Mouse (Mus musculus) myocyte (in vitro differentiated cells): ENCODE data around the gene Olfr263.

Source experiments
- CEBPB ChIP-seq: IDR thresholded peaks from 2 replicates; pipeline ENCODE4 v1.6.1; 2011; ENCODE audit warnings: mild to moderate bottlenecking, moderate library complexity; ENCODE audit not compliant: poor library complexity, insufficient read depth, severe bottlenecking
- E2F4 ChIP-seq: IDR thresholded peaks from one replicate; pipeline ENCODE4 v1.6.1; 2011; ENCODE audit warnings: mild to moderate bottlenecking, control low read depth, moderate library complexity; ENCODE audit not compliant: insufficient read depth
- MAX ChIP-seq: IDR thresholded peaks from one replicate; pipeline ENCODE4 v1.6.1; 2011; ENCODE audit warnings: low read depth, mild to moderate bottlenecking, control low read depth
- MYOD1 ChIP-seq, 3 experiments: IDR thresholded peaks; one replicate each; pipeline ENCODE4 v1.6.1; 2011; ENCODE audit warnings: control low read depth in 2 of 3, low read depth in 2 of 3, mild to moderate bottlenecking in 2 of 3, moderate library complexity in 1 of 3; ENCODE audit not compliant: insufficient read length in 2 of 3, control insufficient read depth in 1 of 3
- POLR2A ChIP-seq: IDR thresholded peaks from one replicate; pipeline ENCODE4 v1.6.1; 2011; ENCODE audit warnings: low read depth, mild to moderate bottlenecking, control low read depth, moderate library complexity; ENCODE audit not compliant: insufficient read length
- POLR2AphosphoS2 ChIP-seq: IDR thresholded peaks from one replicate; pipeline ENCODE4 v1.6.1; 2011; ENCODE audit warnings: low read depth, control low read depth; ENCODE audit not compliant: insufficient read length
- SRF ChIP-seq: IDR thresholded peaks from one replicate; pipeline ENCODE4 v1.6.1; 2011; ENCODE audit warnings: low read depth; ENCODE audit not compliant: control insufficient read depth, insufficient read length
- TCF12 ChIP-seq: IDR thresholded peaks from one replicate; pipeline ENCODE4 v1.6.1; 2011; ENCODE audit warnings: mild to moderate bottlenecking, control low read depth; ENCODE audit not compliant: poor library complexity, insufficient read depth, severe bottlenecking
- TCF3 ChIP-seq: IDR thresholded peaks from one replicate; pipeline ENCODE4 v1.6.1; 2011; ENCODE audit warnings: low read depth, control low read depth; ENCODE audit not compliant: insufficient read length
- USF1 ChIP-seq: IDR thresholded peaks from one replicate; pipeline ENCODE4 v1.6.1; 2011; ENCODE audit warnings: low read depth, mild to moderate bottlenecking, control low read depth, moderate library complexity

DNA sequence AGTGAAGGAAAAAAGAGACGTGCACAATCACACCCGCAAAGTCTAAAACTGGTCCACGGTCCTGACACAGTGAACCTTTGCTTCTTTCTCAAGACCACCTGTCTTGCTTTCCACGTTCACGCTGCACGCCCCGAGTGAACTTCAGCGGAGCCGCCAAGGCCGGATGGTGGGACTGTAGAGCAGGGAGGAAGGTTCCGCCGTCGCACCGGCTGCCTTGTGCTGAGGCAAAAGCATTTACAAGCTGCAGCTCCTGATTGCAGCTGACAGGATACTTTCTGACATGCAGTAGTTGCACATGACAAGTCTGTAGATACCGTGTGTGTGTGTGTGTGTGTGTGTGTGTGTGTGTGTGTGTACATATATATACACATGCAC, 41.7 kb downstream of the Olfr263 start:
- TF ChIP-seq POLR2A (no peak), USF1 (no peak), MAX (no peak), CEBPB (no peak), TCF12 (no peak), E2F4 (no peak), POLR2AphosphoS2 (no peak), TCF3 (no peak), MYOD1 (IDR thresholded peaks at IDR 0.05; ENCODE audit: control insufficient read depth in 1 of 3, insufficient read length in 2 of 3, low read depth in 2 of 3) (no peak), SRF (no peak)
